Mouse (Mus musculus): ENCODE data around the gene B230217C12Rik.

GRCm38 (mm10) chr11:97829365-97829764 is 11.2 kb upstream of the B230217C12Rik start:
- TF ChIP-seq POLR2A (IDR thresholded peaks at IDR 0.05; ENCODE audit: control insufficient read depth, low read depth, low read length) (no peak), CTCF (IDR thresholded peaks at IDR 0.05; ENCODE audit: control insufficient read depth, insufficient read depth, insufficient replicate concordance, low read depth, low read length) (no peak)

Data from testis, adult 2 months (tissue).